Mouse (Mus musculus): ENCODE results near the gene Osbpl11. TPM values are rescaled to one million over a fixed set of nuclear protein-coding genes. Genes with fewer than 3 reads are reported as not detected.
"Not testable (repeated sequence)": the region's sequence is repeated elsewhere in the genome, so short reads cannot be mapped to it uniquely, and the experiment has no call there.

Gene Osbpl11
- polyA plus RNA-seq, 1 experiment = 5.6 TPM

DNA sequence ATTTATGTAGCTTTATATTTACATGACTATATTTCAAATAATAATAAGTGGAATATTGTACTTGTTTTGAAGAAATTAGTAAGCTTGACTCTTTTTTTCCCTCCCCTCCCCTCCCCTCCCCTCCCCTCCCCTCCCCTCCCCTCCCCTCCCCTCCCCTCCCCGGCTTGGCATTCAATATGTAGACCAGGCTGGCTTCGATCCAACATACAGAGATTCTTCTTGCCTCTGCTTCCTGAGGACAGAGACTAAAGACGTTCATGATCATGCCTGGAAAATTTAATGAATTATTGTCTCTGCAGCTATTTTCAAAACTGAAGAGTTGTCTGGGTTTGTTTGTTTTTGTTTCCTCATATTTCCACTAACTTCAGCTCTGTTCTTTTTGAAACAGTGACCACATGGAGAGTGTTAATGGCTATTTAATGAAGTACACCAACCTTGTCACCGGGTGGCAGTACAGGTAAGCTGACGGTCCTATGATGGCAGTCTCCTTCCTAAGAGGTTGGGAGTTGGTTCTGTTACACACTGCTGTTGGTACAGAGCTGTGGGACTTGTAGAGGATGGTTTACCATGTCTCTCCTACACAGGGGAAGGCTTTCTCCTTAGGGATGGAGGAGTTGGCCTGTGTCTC lies 10.9 kb downstream of the Osbpl11 start:
- no peak overlapping the region for H3K27ac ChIP-seq (ENCODE audit: control insufficient read depth, insufficient read depth, low read depth, low read length, poor library complexity)
- H3K4me3 ChIP-seq (replicated peaks; ENCODE audit: control insufficient read depth, low read depth, low read length) = no peak overlapping the region
- 47% methylated on average over 4 of the region's 5 CpGs for WGBS
- no peaks in the 10 kb centered on the region for H3K4me1 ChIP-seq (ENCODE audit: control insufficient read depth, insufficient read depth, low read length)
- TF ChIP-seq CTCF (IDR thresholded peaks at IDR 0.05; ENCODE audit: control insufficient read depth, insufficient read depth, low read length) (peak; percentile 28; the same call in 1 of the 2 replicates), POLR2A (IDR thresholded peaks at IDR 0.05; ENCODE audit: borderline replicate concordance, control insufficient read depth, low read depth, low read length) (no peak)

GRCm38 (mm10) chr16:33196578-33196977 lies 11.7 kb downstream of the Osbpl11 start:
- no peaks in the 10 kb centered on the region for H3K4me1 ChIP-seq (ENCODE audit: control insufficient read depth, insufficient read depth, low read length)
- H3K4me3 ChIP-seq (replicated peaks; ENCODE audit: control insufficient read depth, low read depth, low read length) = no peak overlapping the region
- TF ChIP-seq CTCF (IDR thresholded peaks at IDR 0.05; ENCODE audit: control insufficient read depth, insufficient read depth, low read length) (no peak), POLR2A (IDR thresholded peaks at IDR 0.05; ENCODE audit: borderline replicate concordance, control insufficient read depth, low read depth, low read length) (no peak)
- 84% methylated on average over 6 of the region's 6 CpGs for WGBS
- H3K27ac ChIP-seq (ENCODE audit: control insufficient read depth, insufficient read depth, low read depth, low read length, poor library complexity) = no peak overlapping the region

DNA sequence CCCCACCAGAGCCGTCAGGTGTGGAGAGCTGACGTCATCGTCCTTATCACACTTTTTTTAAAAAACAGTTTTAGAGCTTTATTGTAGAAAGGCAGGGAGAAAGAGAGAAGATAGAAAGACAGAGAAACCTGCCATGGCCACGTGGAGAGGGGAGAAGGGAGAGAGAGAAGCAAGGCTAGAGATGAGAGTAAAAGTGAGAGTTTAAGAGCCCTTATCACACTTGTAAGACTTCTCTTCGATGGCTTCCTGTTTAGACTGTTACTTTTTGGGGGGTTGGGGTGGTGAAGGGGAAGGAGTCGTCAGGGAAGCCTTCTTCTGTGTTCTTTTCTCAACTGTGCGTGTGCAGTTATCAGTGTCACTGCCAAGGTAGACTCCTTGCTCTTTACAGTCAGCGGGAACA lies 15.7 kb downstream of the Osbpl11 start:
- Histone ChIP-seq H3K27ac (ENCODE audit: control insufficient read depth, insufficient read depth, low read depth, low read length, poor library complexity) (no peak overlapping the region), H3K4me3 (replicated peaks; ENCODE audit: control insufficient read depth, low read depth, low read length) (no peak overlapping the region), H3K4me1 (ENCODE audit: control insufficient read depth, insufficient read depth, low read length) (no peaks in the 10 kb centered on the region)
- WGBS = 39% methylated on average over 8 of the region's 8 CpGs
- no peak for TF ChIP-seq CTCF (IDR thresholded peaks at IDR 0.05; ENCODE audit: control insufficient read depth, insufficient read depth, low read length)
- TF ChIP-seq POLR2A (IDR thresholded peaks at IDR 0.05; ENCODE audit: borderline replicate concordance, control insufficient read depth, low read depth, low read length) = no peak

GRCm38 (mm10) chr16:33210812-33211211 lies 25.9 kb downstream of the Osbpl11 start:
- Histone ChIP-seq H3K4me1 (ENCODE audit: control insufficient read depth, insufficient read depth, low read length) (no peaks in the 10 kb centered on the region), H3K4me3 (replicated peaks; ENCODE audit: control insufficient read depth, low read depth, low read length) (no peak overlapping the region), H3K27ac (ENCODE audit: control insufficient read depth, insufficient read depth, low read depth, low read length, poor library complexity) (no peak overlapping the region)
- TF ChIP-seq POLR2A (IDR thresholded peaks at IDR 0.05; ENCODE audit: borderline replicate concordance, control insufficient read depth, low read depth, low read length) (no peak), CTCF (IDR thresholded peaks at IDR 0.05; ENCODE audit: control insufficient read depth, insufficient read depth, low read length) (no peak)
- WGBS = 83% methylated on average over 2 of the region's 2 CpGs

DNA sequence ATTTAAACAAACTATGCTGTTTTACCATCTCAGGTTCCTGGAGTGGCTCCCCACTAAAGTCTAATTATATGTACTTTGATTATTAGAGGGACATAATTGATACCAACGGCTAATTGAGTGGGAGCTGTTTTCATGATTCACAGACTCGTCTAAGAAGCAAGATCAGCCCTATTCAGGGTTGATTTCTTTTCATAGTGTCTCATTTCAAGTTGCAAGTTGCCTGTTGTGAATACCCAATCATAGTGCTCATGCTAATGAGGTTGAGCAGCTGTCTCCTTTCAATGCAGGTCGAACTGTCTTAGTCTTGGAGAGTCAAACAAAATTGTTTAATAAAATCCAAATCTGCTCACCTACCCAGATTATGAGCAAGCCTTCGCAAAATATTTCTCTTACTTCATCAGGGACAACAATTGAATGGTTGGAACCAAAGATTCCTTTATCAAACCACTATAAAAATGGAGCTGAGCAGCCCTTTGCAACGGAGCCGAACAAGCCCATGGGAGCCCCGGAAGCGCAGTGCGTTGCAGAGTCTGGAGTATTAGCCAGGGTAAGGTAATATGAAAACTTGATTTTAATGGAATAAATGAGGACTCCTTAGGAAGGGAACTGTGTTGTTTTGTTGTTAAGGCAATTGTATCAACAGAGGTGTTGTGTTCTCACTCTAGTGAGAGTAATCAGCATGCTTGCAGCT lies 31.6 kb downstream of the Osbpl11 start:
- TF ChIP-seq POLR2A (IDR thresholded peaks at IDR 0.05; ENCODE audit: borderline replicate concordance, control insufficient read depth, low read depth, low read length) (no peak), CTCF (IDR thresholded peaks at IDR 0.05; ENCODE audit: control insufficient read depth, insufficient read depth, low read length) (no peak)
- 85% methylated on average over 9 of the region's 9 CpGs for WGBS

DNA sequence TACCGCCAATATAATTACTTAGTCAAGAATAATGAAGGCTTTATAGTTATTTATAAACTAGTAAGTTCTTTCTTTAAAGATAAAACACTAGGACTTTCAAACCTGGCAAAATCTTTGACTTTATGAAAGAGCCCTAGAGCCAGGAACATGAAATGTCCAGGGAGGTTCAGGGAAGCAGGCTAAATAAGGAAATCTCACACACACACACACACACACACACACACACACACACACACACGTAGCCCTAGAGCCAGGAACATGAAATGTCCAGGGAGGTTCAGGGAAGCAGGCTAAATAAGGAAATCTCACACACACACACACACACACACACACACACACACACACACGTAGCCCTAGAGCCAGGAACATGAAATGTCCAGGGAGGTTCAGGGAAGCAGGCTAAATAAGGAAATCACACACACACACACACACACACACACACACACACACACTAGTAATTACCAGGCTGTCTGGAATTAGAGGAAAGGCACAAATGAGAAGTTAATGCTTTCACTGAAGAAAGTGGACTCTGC lies 32.7 kb downstream of the Osbpl11 start:
- not testable (repeated sequence) for H3K27ac ChIP-seq (ENCODE audit: control insufficient read depth, insufficient read depth, low read depth, low read length, poor library complexity); H3K4me3 ChIP-seq (replicated peaks; ENCODE audit: control insufficient read depth, low read depth, low read length); H3K4me1 ChIP-seq (ENCODE audit: control insufficient read depth, insufficient read depth, low read length)
- 72% methylated on average over 3 of the region's 3 CpGs for WGBS

More for the DNA sequence above, 31.6 kb downstream of the Osbpl11 start:
- no peak overlapping the region for H3K27ac ChIP-seq (ENCODE audit: control insufficient read depth, insufficient read depth, low read depth, low read length, poor library complexity)
- H3K4me3 ChIP-seq (replicated peaks; ENCODE audit: control insufficient read depth, low read depth, low read length) = no peak overlapping the region
- H3K4me1 ChIP-seq (ENCODE audit: control insufficient read depth, insufficient read depth, low read length) = no peaks in the 10 kb centered on the region

- TF ChIP-seq POLR2A (IDR thresholded peaks at IDR 0.05; ENCODE audit: borderline replicate concordance, control insufficient read depth, low read depth, low read length) (no peak), CTCF (IDR thresholded peaks at IDR 0.05; ENCODE audit: control insufficient read depth, insufficient read depth, low read length) (no peak)
- no peak overlapping the region for H3K4me3 ChIP-seq (replicated peaks; ENCODE audit: control insufficient read depth, low read depth, low read length)
- 75% methylated on average over 3 of the region's 3 CpGs for WGBS
Observed at GRCm38 (mm10) chr16:33222482-33222881, 37.6 kb downstream of the Osbpl11 start.

GRCm38 (mm10) chr16:33224381-33224780 lies 39.5 kb downstream of the Osbpl11 start:
- Histone ChIP-seq H3K27ac (ENCODE audit: control insufficient read depth, insufficient read depth, low read depth, low read length, poor library complexity) (no peak overlapping the region), H3K4me1 (ENCODE audit: control insufficient read depth, insufficient read depth, low read length) (no peaks in the 10 kb centered on the region), H3K4me3 (replicated peaks; ENCODE audit: control insufficient read depth, low read depth, low read length) (no peak overlapping the region)
- WGBS = 90% methylated on average over 5 of the region's 5 CpGs
- TF ChIP-seq POLR2A (IDR thresholded peaks at IDR 0.05; ENCODE audit: borderline replicate concordance, control insufficient read depth, low read depth, low read length) = no peak
- TF ChIP-seq CTCF (IDR thresholded peaks at IDR 0.05; ENCODE audit: control insufficient read depth, insufficient read depth, low read length) = no peak

More at GRCm38 (mm10) chr16:33222482-33222881, 37.6 kb downstream of the Osbpl11 start:
- Histone ChIP-seq H3K27ac (ENCODE audit: control insufficient read depth, insufficient read depth, low read depth, low read length, poor library complexity) (no peak overlapping the region), H3K4me1 (ENCODE audit: control insufficient read depth, insufficient read depth, low read length) (no peaks in the 10 kb centered on the region)
